Mouse (Mus musculus) embryonic fibroblast, embryonic 13.5 days (primary cell): ENCODE results near the gene Ubfd1. TPM values are rescaled to one million over a fixed set of nuclear protein-coding genes. Genes with fewer than 3 reads are reported as not detected.
A peak's percentile ranks its signal among the peaks of the same experiment; 100 is the strongest.

Experiments used
- H3K27ac ChIP-seq: 2 replicates; pipeline ENCODE4 v1.5.1; 2012; ENCODE audit warnings: low read length, control low read depth, inconsistent platforms; ENCODE audit not compliant: insufficient read depth
- H3K4me1 ChIP-seq: 2 replicates; pipeline ENCODE4 v1.6.1; 2011; ENCODE audit warnings: low read length; ENCODE audit not compliant: control insufficient read depth, insufficient read depth
- H3K4me3 ChIP-seq: 2 replicates; pipeline ENCODE4 v1.5.1; 2011; ENCODE audit warnings: mild to moderate bottlenecking, control low read depth, low read length; ENCODE audit not compliant: insufficient read depth
- CTCF ChIP-seq: IDR thresholded peaks from 2 replicates; pipeline ENCODE4 v1.5.1; 2011; ENCODE audit warnings: mild to moderate bottlenecking, control low read depth, low read length, moderate library complexity, borderline replicate concordance; ENCODE audit not compliant: insufficient read depth
- POLR2A ChIP-seq: IDR thresholded peaks from 2 replicates; pipeline ENCODE4 v1.6.1; 2011; ENCODE audit warnings: low read depth, mild to moderate bottlenecking, control low read depth, low read length, moderate library complexity
- polyA plus RNA-seq: library from polyadenylated mRNA; stranded (reverse); fragments of >200 nt; gene quantifications from 2 replicates; pipeline ENCODE4 v1.2.4, GENCODE M21; 2011; ENCODE audit warnings: low read depth; ENCODE audit not compliant: missing spikeins, insufficient read length

Gene Ubfd1
- polyA plus RNA-seq, 1 experiment: 50.0 TPM

GRCm38 (mm10) chr7:122046813-122047212, 20.2 kb upstream of the Ubfd1 start:
- no peak for TF ChIP-seq POLR2A
- no peak for TF ChIP-seq CTCF
- no peak overlapping the region for H3K4me3 ChIP-seq
- H3K27ac ChIP-seq: no peak overlapping the region
- no peaks in the 10 kb centered on the region for H3K4me1 ChIP-seq

- TF ChIP-seq CTCF (no peak), POLR2A (no peak)
- H3K4me1 ChIP-seq: no peaks in the 10 kb centered on the region
- H3K27ac ChIP-seq: no peak overlapping the region
- no peak overlapping the region for H3K4me3 ChIP-seq
These were observed 18.8 kb upstream of the Ubfd1 start for GRCm38 (mm10) chr7:122048191-122048590.

- H3K4me1 ChIP-seq: no peaks in the 10 kb centered on the region
- TF ChIP-seq POLR2A (no peak), CTCF (no peak)
These were observed 16.1 kb upstream of the Ubfd1 start for GRCm38 (mm10) chr7:122050834-122051233.

GRCm38 (mm10) chr7:122056633-122057032, 10.3 kb upstream of the Ubfd1 start:
- no peak overlapping the region for H3K27ac ChIP-seq

More at GRCm38 (mm10) chr7:122050834-122051233, 16.1 kb upstream of the Ubfd1 start:
- Histone ChIP-seq H3K4me3 (no peak overlapping the region), H3K27ac (no peak overlapping the region)

GRCm38 (mm10) chr7:122065656-122066055, 1.3 kb upstream of the Ubfd1 start:
- no peak for TF ChIP-seq POLR2A
- TF ChIP-seq CTCF: no peak
- peaks cover 9% of the 10 kb centered on the region for H3K4me1 ChIP-seq
- peak overlapping the region; percentile 93; the same call in 1 of the 2 replicates for H3K4me3 ChIP-seq
- no peak overlapping the region for H3K27ac ChIP-seq

More at GRCm38 (mm10) chr7:122056633-122057032, 10.3 kb upstream of the Ubfd1 start:
- H3K4me3 ChIP-seq: no peak overlapping the region
- TF ChIP-seq POLR2A: no peak
- TF ChIP-seq CTCF: no peak
- no peaks in the 10 kb centered on the region for H3K4me1 ChIP-seq

GRCm38 (mm10) chr7:122066102-122066944, 652 bp upstream of the Ubfd1 start:
- Histone ChIP-seq H3K27ac (peak overlapping the region; percentile 91), H3K4me3 (peak overlapping the region; percentile 93), H3K4me1 (peaks cover 9% of the 10 kb centered on the region)
- TF ChIP-seq CTCF: no peak
- TF ChIP-seq POLR2A: peak; percentile 49

- TF ChIP-seq CTCF (no peak), POLR2A (no peak)
- H3K27ac ChIP-seq: peak overlapping the region; percentile 91
- H3K4me3 ChIP-seq: peak overlapping the region; percentile 99
- H3K4me1 ChIP-seq: peaks cover 9% of the 10 kb centered on the region
These were observed 774 bp downstream of the Ubfd1 start for GRCm38 (mm10) chr7:122067517-122068381.

GRCm38 (mm10) chr7:122074374-122074773, 7.4 kb downstream of the Ubfd1 start:
- H3K4me1 ChIP-seq: no peaks in the 10 kb centered on the region; the same call in 1 of the 2 replicates

GRCm38 (mm10) chr7:122079798-122080554, 13.0 kb downstream of the Ubfd1 start:
- no peak overlapping the region for H3K27ac ChIP-seq

More at GRCm38 (mm10) chr7:122074374-122074773, 7.4 kb downstream of the Ubfd1 start:
- no peak overlapping the region for H3K4me3 ChIP-seq
- no peak overlapping the region for H3K27ac ChIP-seq
- TF ChIP-seq CTCF: no peak
- no peak for TF ChIP-seq POLR2A

More at GRCm38 (mm10) chr7:122079798-122080554, 13.0 kb downstream of the Ubfd1 start:
- H3K4me3 ChIP-seq: no peak overlapping the region
- H3K4me1 ChIP-seq: no peaks in the 10 kb centered on the region
- TF ChIP-seq POLR2A (no peak), CTCF (no peak)
